ENCODE assay signal across 9 mouse cellular contexts in genomic region chr17:29322603-29322962, GRCm38 (mm10). TPM values are rescaled to one million over a fixed set of nuclear protein-coding genes. Genes with fewer than 3 reads are reported as not detected.
DNase-seq lines count a peak whose midpoint lies in the region; ATAC-seq lines count a peak whose summit lies in the region.
"Had no signal": no experiment of that assay in that cellular context is flagged by ENCODE, and none has a peak within 500 bp of the region (broad histone marks: within the 10 kb centered on the region; RNA-seq: fewer than 3 reads in every experiment).

No protein-coding gene starts in this region.

- intact Hi-C loops in gastrocnemius, postnatal 36 days (cut with DNase I), result loop anchor here (5.0 kb wide), 1 partner anchor 45 kb away; no protein-coding TSS in a partner anchor

- H3K36me3 ChIP-seq in embryonic facial prominence, embryonic 10.5 days (replicated peaks), result no peaks in the 10 kb centered on the region

- 5% methylated on average over 18 of the region's 18 CpGs for WGBS in embryonic facial prominence, embryonic 10.5 days

- H3K27me3 ChIP-seq in embryonic facial prominence, embryonic 10.5 days (replicated peaks; ENCODE audit: low read depth, poor library complexity, severe bottlenecking), result peaks cover 86% of the 10 kb centered on the region

- peaks cover 52% of the 10 kb centered on the region for H3K4me1 ChIP-seq in embryonic facial prominence, embryonic 10.5 days

- no peak for ATAC-seq in monocyte, adult 5-6 weeks (replicated peaks; ENCODE audit: insufficient number of reproducible peaks, low FRiP score, low TSS enrichment, poor library complexity, severe bottlenecking)

- H3K9me3 ChIP-seq in embryonic facial prominence, embryonic 10.5 days, result no peaks in the 10 kb centered on the region

- peak overlapping the region; percentile 26; the same call in 1 of the 2 replicates for H3K27ac ChIP-seq in embryonic facial prominence, embryonic 10.5 days (replicated peaks)

- H3K4me3 ChIP-seq in embryonic facial prominence, embryonic 10.5 days, result peak overlapping the region; percentile 33
- H3K4me3 ChIP-seq: megakaryocyte, embryonic 14.5 days had no signal

- DNase-seq in gastrocnemius, postnatal 36 days, result peak; percentile 3 to 12
- no peak for DNase-seq in gastrocnemius, postnatal 25 days
- peak; percentile 75 for DNase-seq in embryonic facial prominence, embryonic 10.5 days (ENCODE audit: low spot score)
- DNase-seq in kidney, postnatal 4 days, result peak; percentile 71 to 81
- peak; percentile 92 for DNase-seq in lung, postnatal 36 days
- no peak for DNase-seq in right cerebral cortex, postnatal 14 days
- DNase-seq in urinary bladder, adult 18-20 months (ENCODE audit: low spot score in 2 of 2), result no peak

RNA-seq across cellular contexts. Expression of gene Pi16, which starts 5.1 kb away (rescaled TPM):
- total RNA-seq in gastrocnemius, postnatal 36 days (2021), result 10 to 100 TPM; 16.1 to 29.8 TPM
- 10 to 100 TPM; 27.9 to 47.2 TPM for total RNA-seq in gastrocnemius, postnatal 25 days (2021)
- 0.65 and 0.91 TPM in 2 replicates for polyA plus RNA-seq in embryonic facial prominence, embryonic 10.5 days (2016; fragmentation: Nextera tagmentation; extraction: Ambion mirVana)
- total RNA-seq in monocyte, adult 5-6 weeks (2017), result 16.9 to 37.3 TPM (median 22.0 TPM) in 3 replicates

RNA-seq across cellular contexts. Expression of gene Mtch1, which starts 25.2 kb away (rescaled TPM):
- total RNA-seq in gastrocnemius, postnatal 36 days (2021), result 10 to 100 TPM; 85.9 to 95.0 TPM
- 100 to 1,000 TPM; 104 to 106 TPM for total RNA-seq in gastrocnemius, postnatal 25 days (2021)
- polyA plus RNA-seq in embryonic facial prominence, embryonic 10.5 days (2016; fragmentation: Nextera tagmentation; extraction: Ambion mirVana), result 278 and 280 TPM in 2 replicates
- total RNA-seq in monocyte, adult 5-6 weeks (2017), result 56.3 to 71.0 TPM (median 67.0 TPM) in 3 replicates

RNA-seq across cellular contexts. Expression of gene Fgd2, which starts 38.1 kb away (rescaled TPM):
- 1 to 10 TPM in 1 of 2 experiments, under 1 TPM in 1; 0.79 to 1.2 TPM for total RNA-seq in gastrocnemius, postnatal 36 days (2021)
- 1 to 10 TPM; 1.2 to 1.6 TPM for total RNA-seq in gastrocnemius, postnatal 25 days (2021)
- 10.2 and 12.3 TPM in 2 replicates for polyA plus RNA-seq in embryonic facial prominence, embryonic 10.5 days (2016; fragmentation: Nextera tagmentation; extraction: Ambion mirVana)
- total RNA-seq in monocyte, adult 5-6 weeks (2017), result 76.8 to 91.0 TPM (median 79.1 TPM) in 3 replicates

RNA-seq across cellular contexts. Expression of gene BC004004, which starts 54.0 kb away (rescaled TPM):
- total RNA-seq in gastrocnemius, postnatal 36 days (2021), result 100 to 1,000 TPM; 104 to 106 TPM
- 100 to 1,000 TPM; 102 to 122 TPM for total RNA-seq in gastrocnemius, postnatal 25 days (2021)
- polyA plus RNA-seq in embryonic facial prominence, embryonic 10.5 days (2016; fragmentation: Nextera tagmentation; extraction: Ambion mirVana), result 47.8 and 49.5 TPM in 2 replicates
- 67.0 to 84.4 TPM (median 75.3 TPM) in 3 replicates for total RNA-seq in monocyte, adult 5-6 weeks (2017)

RNA-seq across cellular contexts. Expression of gene Ppil1, which starts 58.6 kb away (rescaled TPM):
- 1 to 10 TPM; 5.9 to 6.0 TPM for total RNA-seq in gastrocnemius, postnatal 36 days (2021)
- total RNA-seq in gastrocnemius, postnatal 25 days (2021), result 1 to 10 TPM; 7.8 TPM
- polyA plus RNA-seq in embryonic facial prominence, embryonic 10.5 days (2016; fragmentation: Nextera tagmentation; extraction: Ambion mirVana), result 219 and 227 TPM in 2 replicates
- 12.7 to 24.2 TPM (median 17.9 TPM) in 3 replicates for total RNA-seq in monocyte, adult 5-6 weeks (2017)

Comparison
In these comparisons a context has a peak if more than half of its experiments do, and no peak if none do; other contexts are left out.
1. DNase-seq: peak in gastrocnemius, postnatal 36 days (2 of 2), embryonic facial prominence, embryonic 10.5 days (single experiment), kidney, postnatal 4 days (2 of 2) and lung, postnatal 36 days (single experiment); none in gastrocnemius, postnatal 25 days (single experiment), right cerebral cortex, postnatal 14 days (single experiment) and urinary bladder, adult 18-20 months (0 of 2).
2. RNA of gene Fgd2, which starts 38.1 kb away (total RNA-seq): 76.8 to 91.0 TPM in monocyte, adult 5-6 weeks; 1.2 to 1.6 TPM in gastrocnemius, postnatal 25 days and 0.79 to 1.2 TPM in gastrocnemius, postnatal 36 days; every median in the first group is over 10 times any median in the second.